Mouse (Mus musculus): ENCODE measurements at regions not wholly inside any gene's neighbourhood (a gene's known extent, or its start where the extent isn't known, plus 50 kb on each side); places are given as distances from the start of the nearest gene placed in this dataset.
A peak's percentile ranks its signal among the peaks of the same experiment; 100 is the strongest.

- peak; percentile 0 for DNase-seq
Measured at GRCm38 (mm10) chr2:47689628-47690027, 1124.3 kb upstream of the Acvr2a start.

Measured in lung, postnatal 14 days (tissue).